Mouse (Mus musculus): ENCODE measurements at regions not wholly inside any gene's neighbourhood (a gene's known extent, or its start where the extent isn't known, plus 50 kb on each side); places are given as distances from the start of the nearest gene placed in this dataset.

GRCm38 (mm10) chr15:86737945-86738344 is 523.7 kb downstream of the Tbc1d22a start:
- DNase-seq (ENCODE audit: low read depth): no peak

GRCm38 (mm10) chr15:86738356-86738755 is 524.1 kb downstream of the Tbc1d22a start:
- no peak for DNase-seq (ENCODE audit: low read depth)

GRCm38 (mm10) chr15:86738776-86739175 is 524.5 kb downstream of the Tbc1d22a start:
- DNase-seq (ENCODE audit: low read depth): no peak

GRCm38 (mm10) chr15:86751436-86752136 is 537.3 kb downstream of the Tbc1d22a start:
- no peak for DNase-seq (ENCODE audit: low read depth)

GRCm38 (mm10) chr15:86763581-86764375 is 549.5 kb downstream of the Tbc1d22a start:
- DNase-seq (ENCODE audit: low read depth): no peak

- DNase-seq (ENCODE audit: low read depth): no peak
These were observed 553.4 kb downstream of the Tbc1d22a start for GRCm38 (mm10) chr15:86767623-86768022.

GRCm38 (mm10) chr15:86773041-86773440 is 558.8 kb downstream of the Tbc1d22a start:
- DNase-seq (ENCODE audit: low read depth): no peak

GRCm38 (mm10) chr15:86777998-86778397 is 563.7 kb downstream of the Tbc1d22a start:
- DNase-seq (ENCODE audit: low read depth): no peak

- DNase-seq (ENCODE audit: low read depth): no peak
These were observed 566.9 kb downstream of the Tbc1d22a start for GRCm38 (mm10) chr15:86781160-86781559.

GRCm38 (mm10) chr15:86794716-86795115 is 580.5 kb downstream of the Tbc1d22a start:
- DNase-seq (ENCODE audit: low read depth): no peak

GRCm38 (mm10) chr15:86798474-86799178 is 584.4 kb downstream of the Tbc1d22a start:
- DNase-seq (ENCODE audit: low read depth): no peak

GRCm38 (mm10) chr15:86807296-86808080 is 593.2 kb downstream of the Tbc1d22a start:
- DNase-seq (ENCODE audit: low read depth): no peak

- no peak for DNase-seq (ENCODE audit: low read depth)
These were observed 597.6 kb downstream of the Tbc1d22a start for GRCm38 (mm10) chr15:86811821-86812220.

GRCm38 (mm10) chr15:86814808-86815421 is 600.7 kb downstream of the Tbc1d22a start:
- no peak for DNase-seq (ENCODE audit: low read depth)

GRCm38 (mm10) chr15:86835996-86836395 is 621.7 kb downstream of the Tbc1d22a start:
- DNase-seq (ENCODE audit: low read depth): no peak

GRCm38 (mm10) chr15:86852161-86852870 is 638.1 kb downstream of the Tbc1d22a start:
- no peak for DNase-seq (ENCODE audit: low read depth)

GRCm38 (mm10) chr15:86858356-86858906 is 644.2 kb downstream of the Tbc1d22a start:
- no peak for DNase-seq (ENCODE audit: low read depth)

GRCm38 (mm10) chr15:86875721-86876309 is 661.6 kb downstream of the Tbc1d22a start:
- DNase-seq (ENCODE audit: low read depth): no peak

- DNase-seq (ENCODE audit: low read depth): no peak
These were observed 647.1 kb upstream of the Fam19a5 start for GRCm38 (mm10) chr15:86896974-86897373.

GRCm38 (mm10) chr15:86899961-86900360 is 644.1 kb upstream of the Fam19a5 start:
- no peak for DNase-seq (ENCODE audit: low read depth)

All from naive thymus-derived CD4-positive, alpha-beta T cell, adult 2 months (primary cell).